Mouse (Mus musculus) heart, embryonic 14.5 days (tissue): ENCODE measurements around the gene Asic2. TPM values are rescaled to one million over a fixed set of nuclear protein-coding genes. Genes with fewer than 3 reads are reported as not detected.

Experiments
- ATAC-seq: fragments of 200-750 bp; cut with Nextera tagmentation; 2 replicates; pipeline ENCODE4 v1.8.0; 2017; ENCODE audit warnings: low read depth, moderate TSS enrichment; ENCODE audit not compliant: insufficient number of reproducible peaks, insufficient read depth, low FRiP score
- H3K27ac ChIP-seq, 2 experiments: fragments of 200-500 bp in 1 of 2; fragments of 300-500 bp in 1 of 2; sonication (generic) in 1 of 2; replicated peaks in 1 of 2; 2 replicates each; pipeline ENCODE4 v1.5.1; 2012 to 2014; ENCODE audit warnings: low read depth in 2 of 2, low read length in 2 of 2, control low read depth in 1 of 2, mild to moderate bottlenecking in 1 of 2, mixed read lengths in 1 of 2; ENCODE audit not compliant: control insufficient read depth in 1 of 2, insufficient read depth in 1 of 2
- H3K27me3 ChIP-seq: fragments of 300-500 bp; sonication (generic); 2 replicates; pipeline ENCODE4 v1.6.1; 2014; ENCODE audit warnings: mild to moderate bottlenecking, low read length, control low read depth; ENCODE audit not compliant: control insufficient read depth, insufficient read depth
- H3K36me3 ChIP-seq: fragments of 300-500 bp; sonication (generic); 2 replicates; pipeline ENCODE4 v1.6.1; 2014; ENCODE audit warnings: mild to moderate bottlenecking, control low read depth, low read length, mixed read lengths; ENCODE audit not compliant: control insufficient read depth, insufficient read depth
- H3K4me1 ChIP-seq, 2 experiments: fragments of 200-500 bp in 1 of 2; fragments of 300-500 bp in 1 of 2; sonication (generic) in 1 of 2; 2 replicates each; pipeline ENCODE4 v1.6.1; 2012 to 2014; ENCODE audit warnings: low read length in 2 of 2, control low read depth in 1 of 2, mixed read lengths in 1 of 2; ENCODE audit not compliant: control insufficient read depth in 2 of 2, insufficient read depth in 2 of 2
- H3K4me2 ChIP-seq: fragments of 300-500 bp; sonication (generic); 2 replicates; pipeline ENCODE4 v1.6.1; 2014; ENCODE audit warnings: mild to moderate bottlenecking, low read length
- H3K4me3 ChIP-seq, 2 experiments: fragments of 200-500 bp in 1 of 2; fragments of 300-500 bp in 1 of 2; sonication (generic) in 1 of 2; 2 replicates each; pipeline ENCODE4 v1.5.1; 2012 to 2014; ENCODE audit warnings: low read length in 2 of 2, mild to moderate bottlenecking in 2 of 2, control low read depth in 1 of 2, low read depth in 1 of 2, moderate library complexity in 1 of 2; ENCODE audit not compliant: control insufficient read depth in 1 of 2, insufficient read depth in 1 of 2
- H3K9ac ChIP-seq: fragments of 300-500 bp; sonication (generic); 2 replicates; pipeline ENCODE4 v1.6.1; 2014; ENCODE audit warnings: mild to moderate bottlenecking, low read length
- H3K9me3 ChIP-seq: fragments of 300-500 bp; sonication (generic); 2 replicates; pipeline ENCODE4 v1.6.1; 2016; ENCODE audit warnings: low read length, control low read depth; ENCODE audit not compliant: control insufficient read depth
- WGBS: fragments of 180-500 bp; shearing (Covaris S2); extraction: QIAGEN DNeasy Blood & Tissue Kit; methylation state at CpG from one replicate; pipeline ENCODE4 v1.1.7; 2014; 5-methylcytosine and 5-hydroxymethylcytosine counted together
- polyA plus RNA-seq: library from polyadenylated mRNA; unstranded; fragments of >200 nt; fragmentation: Nextera tagmentation; extraction: Ambion mirVana; gene quantifications from 2 replicates; pipeline ENCODE4 v1.2.1, GENCODE M21; 2014

The Asic2 gene
- polyA plus RNA-seq, 1 experiment from 2014 or later = not detected

DNA sequence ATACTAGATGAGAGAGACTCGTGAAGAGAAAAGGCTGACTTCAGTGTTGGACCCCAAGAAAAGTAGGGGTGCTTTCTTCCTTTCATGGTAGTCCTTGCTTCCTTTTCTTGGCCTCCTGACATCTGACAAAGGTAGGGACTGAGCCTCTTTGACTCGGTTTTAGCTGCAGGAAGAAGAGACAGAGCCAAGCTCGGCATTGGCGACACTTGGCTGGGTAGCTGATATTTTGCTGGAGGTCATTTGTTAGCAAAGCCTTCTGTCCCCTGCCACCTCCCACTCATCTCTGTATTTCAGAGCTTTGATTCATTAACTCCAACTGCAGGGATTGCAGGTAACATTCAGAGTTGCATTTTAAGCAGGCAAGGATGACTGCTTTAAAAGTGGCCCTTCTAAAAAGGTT, 762.8 kb downstream of the Asic2 start:
- Histone ChIP-seq H3K4me3 (no peak overlapping the region), H3K27me3 (no peaks in the 10 kb centered on the region), H3K4me2 (no peak overlapping the region), H3K9me3 (no peaks in the 10 kb centered on the region), H3K9ac (no peak overlapping the region), H3K27ac (no peak overlapping the region), H3K4me1 (no peaks in the 10 kb centered on the region), H3K36me3 (no peaks in the 10 kb centered on the region)
- ATAC-seq = no peak
- WGBS = 43% methylated on average over 4 of the region's 4 CpGs

DNA sequence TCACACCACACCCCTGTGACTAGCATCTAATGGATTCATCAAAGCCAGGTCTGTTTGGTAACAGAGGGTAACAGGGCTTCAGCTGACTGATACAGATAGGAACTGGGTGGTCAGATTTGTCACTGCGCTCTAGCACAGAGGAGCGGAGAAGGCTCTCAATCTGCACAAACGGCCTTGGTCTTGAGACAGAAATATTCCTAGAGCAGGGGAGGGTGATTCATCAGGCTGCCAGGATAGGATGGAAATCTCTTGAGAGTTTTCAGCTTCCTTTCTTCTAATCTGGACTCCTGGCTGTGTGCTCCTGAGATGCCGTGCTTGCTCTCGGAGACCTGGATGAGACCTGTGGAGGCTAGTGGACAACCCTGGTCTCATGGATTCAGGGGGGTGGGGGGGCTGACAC, 765.7 kb downstream of the Asic2 start:
- H3K4me2 ChIP-seq = no peak overlapping the region
- WGBS = 48% methylated on average over 5 of the region's 5 CpGs
- H3K27ac ChIP-seq = no peak overlapping the region
- ATAC-seq = no peak
- H3K27me3 ChIP-seq = no peaks in the 10 kb centered on the region
- no peaks in the 10 kb centered on the region for H3K36me3 ChIP-seq
- no peaks in the 10 kb centered on the region for H3K4me1 ChIP-seq
- H3K9ac ChIP-seq = no peak overlapping the region
- H3K9me3 ChIP-seq = no peaks in the 10 kb centered on the region
- no peak overlapping the region for H3K4me3 ChIP-seq

DNA sequence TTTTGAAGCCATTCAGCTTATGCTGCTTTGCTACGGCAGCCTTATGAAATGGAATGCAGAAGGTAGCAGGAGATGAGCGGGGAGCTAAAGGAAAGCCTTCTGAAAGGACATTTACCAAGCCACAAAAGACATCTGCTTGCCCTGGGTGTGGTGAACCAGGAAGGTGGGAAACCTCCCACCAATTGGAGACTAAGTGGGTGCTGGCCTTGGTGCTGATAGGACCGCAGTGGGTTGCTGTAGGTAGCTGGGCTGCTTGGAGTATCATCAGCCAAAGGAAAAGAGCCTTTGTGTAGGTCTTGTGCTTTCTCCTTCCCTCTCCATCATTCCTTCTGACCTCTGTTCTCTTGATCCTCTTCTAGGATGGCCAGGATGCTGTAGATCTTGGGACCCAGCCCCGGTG, 774.4 kb downstream of the Asic2 start:
- Histone ChIP-seq H3K4me1 (no peaks in the 10 kb centered on the region), H3K27ac (no peak overlapping the region), H3K4me3 (no peak overlapping the region), H3K27me3 (no peaks in the 10 kb centered on the region), H3K4me2 (no peak overlapping the region), H3K36me3 (no peaks in the 10 kb centered on the region), H3K9ac (no peak overlapping the region), H3K9me3 (no peaks in the 10 kb centered on the region)
- ATAC-seq = no peak
- 47% methylated on average over 4 of the region's 4 CpGs for WGBS

DNA sequence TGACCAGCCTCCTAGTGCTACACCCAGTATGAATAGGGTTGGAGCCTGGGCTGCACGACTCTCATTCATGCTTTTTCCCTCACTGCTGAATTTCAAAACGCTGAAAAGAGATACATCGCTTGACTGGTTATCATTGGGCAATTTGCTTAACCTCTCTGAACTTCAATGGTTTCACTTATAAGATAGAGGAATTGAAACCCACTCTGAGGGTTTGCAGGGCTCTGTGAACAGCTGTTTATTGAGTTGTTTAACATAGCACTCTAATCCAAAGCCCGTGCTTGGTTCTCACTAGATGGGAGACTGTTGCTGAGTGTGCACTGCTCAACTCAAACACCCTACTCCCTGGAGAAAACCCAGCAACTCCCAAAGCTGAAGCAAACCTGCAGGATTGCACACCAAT, 776.1 kb downstream of the Asic2 start:
- Histone ChIP-seq H3K36me3 (no peaks in the 10 kb centered on the region), H3K9me3 (no peaks in the 10 kb centered on the region), H3K4me1 (no peaks in the 10 kb centered on the region), H3K4me2 (no peak overlapping the region), H3K27ac (no peak overlapping the region), H3K27me3 (no peaks in the 10 kb centered on the region), H3K9ac (no peak overlapping the region), H3K4me3 (no peak overlapping the region)
- 73% methylated on average over 4 of the region's 4 CpGs for WGBS
- no peak for ATAC-seq

DNA sequence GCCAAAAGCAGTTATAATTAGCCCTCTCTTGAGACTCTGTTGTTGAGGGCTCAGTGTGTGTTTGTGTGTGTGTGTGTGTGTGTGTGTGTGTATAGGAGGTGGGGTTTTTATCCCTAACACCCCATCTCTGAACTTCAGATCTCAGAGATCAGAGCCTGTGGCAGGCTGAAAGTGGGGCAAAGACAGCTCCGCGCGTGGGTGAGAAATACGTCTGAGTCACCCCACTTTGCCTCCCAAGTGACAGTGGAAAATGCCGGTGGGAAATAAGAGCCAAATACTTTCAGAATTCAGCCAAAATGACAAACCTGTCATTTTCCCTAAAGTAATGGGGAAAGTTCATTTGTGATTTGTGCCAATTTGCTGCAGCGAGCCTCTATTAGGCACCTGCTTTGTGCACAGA, 779.2 kb downstream of the Asic2 start:
- Histone ChIP-seq H3K27me3 (no peaks in the 10 kb centered on the region), H3K4me2 (no peak overlapping the region), H3K27ac (no peak overlapping the region), H3K36me3 (no peaks in the 10 kb centered on the region), H3K4me3 (no peak overlapping the region), H3K9me3 (no peaks in the 10 kb centered on the region), H3K9ac (no peak overlapping the region), H3K4me1 (no peaks in the 10 kb centered on the region)
- ATAC-seq = no peak
- 88% methylated on average over 6 of the region's 6 CpGs for WGBS

DNA sequence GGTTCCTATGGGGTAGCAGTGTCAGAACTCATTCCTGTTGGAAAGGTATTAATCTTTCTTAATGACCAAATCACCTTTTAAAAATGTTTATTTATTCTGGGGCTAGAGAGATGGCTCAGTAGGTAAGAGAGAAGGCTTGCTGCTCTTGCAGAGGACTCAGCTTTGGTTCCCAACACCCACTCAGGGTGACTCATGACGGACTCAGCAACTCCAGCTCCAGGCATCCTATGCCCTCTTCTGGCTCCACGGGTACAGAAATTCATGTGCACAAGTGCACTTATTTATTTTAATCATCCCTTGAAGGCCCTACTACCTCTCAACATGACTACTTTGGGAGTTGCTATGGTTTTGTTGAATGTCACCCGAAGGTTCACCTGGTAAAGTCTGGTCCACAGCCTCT, 780.4 kb downstream of the Asic2 start:
- Histone ChIP-seq H3K9ac (no peak overlapping the region), H3K27me3 (no peaks in the 10 kb centered on the region), H3K36me3 (no peaks in the 10 kb centered on the region), H3K4me2 (no peak overlapping the region), H3K4me1 (no peaks in the 10 kb centered on the region), H3K9me3 (no peaks in the 10 kb centered on the region), H3K27ac (no peak overlapping the region), H3K4me3 (no peak overlapping the region)
- 73% methylated on average over 3 of the region's 3 CpGs for WGBS
- no peak for ATAC-seq

DNA sequence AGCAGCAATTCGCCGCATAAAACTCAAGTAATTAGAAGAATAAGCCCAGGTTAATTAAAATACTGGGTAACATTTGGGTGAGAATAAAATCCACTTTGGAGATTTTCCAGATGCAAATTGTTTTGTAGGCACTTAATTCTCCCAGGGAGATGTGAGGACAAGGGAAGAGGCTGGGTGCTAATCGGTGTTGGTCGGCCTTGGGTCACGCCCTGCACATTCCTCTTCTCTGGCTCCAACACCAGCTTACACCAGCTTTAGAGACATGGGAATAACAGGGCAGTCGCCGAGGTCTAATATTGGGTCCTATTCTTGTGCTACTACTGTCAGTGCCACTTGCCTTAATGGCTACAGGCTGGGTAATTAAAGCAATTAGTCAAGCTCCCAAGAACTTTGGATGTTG, 783.5 kb downstream of the Asic2 start:
- no peaks in the 10 kb centered on the region for H3K4me1 ChIP-seq
- no peaks in the 10 kb centered on the region for H3K36me3 ChIP-seq
- H3K4me3 ChIP-seq = no peak overlapping the region
- H3K4me2 ChIP-seq = no peak overlapping the region
- H3K27ac ChIP-seq = no peak overlapping the region
- H3K9ac ChIP-seq = no peak overlapping the region
- ATAC-seq = no peak
- H3K27me3 ChIP-seq = no peaks in the 10 kb centered on the region
- WGBS = 69% methylated on average over 7 of the region's 7 CpGs
- H3K9me3 ChIP-seq = no peaks in the 10 kb centered on the region

DNA sequence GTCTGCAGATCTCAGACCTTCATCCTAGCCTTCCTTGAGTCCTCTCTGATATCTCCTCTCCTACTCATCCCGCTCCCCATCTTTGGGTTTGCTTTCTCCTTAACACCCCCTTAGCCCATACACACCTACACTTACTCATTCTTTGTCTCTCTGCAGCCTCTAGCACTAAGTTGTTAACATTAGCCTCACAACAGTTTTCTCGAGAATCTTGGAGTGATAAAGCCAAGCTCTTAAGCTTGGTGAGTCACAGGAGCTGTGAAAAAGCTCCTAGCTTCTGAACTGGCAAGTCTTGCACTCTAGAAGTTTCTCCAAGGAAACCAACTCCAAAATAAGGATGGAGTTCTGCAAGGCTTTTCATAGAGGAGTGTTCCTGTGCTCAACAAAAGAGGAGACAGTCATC, 803.4 kb downstream of the Asic2 start:
- Histone ChIP-seq H3K27ac (no peak overlapping the region), H3K4me2 (no peak overlapping the region), H3K9ac (no peak overlapping the region), H3K27me3 (no peaks in the 10 kb centered on the region; the same call in 1 of the 2 replicates), H3K4me1 (no peaks in the 10 kb centered on the region), H3K9me3 (0 out of 2 replicates have a peak, but pooled peaks cover 8% of the 10 kb centered on the region), H3K36me3 (no peaks in the 10 kb centered on the region), H3K4me3 (no peak overlapping the region)
- no peak for ATAC-seq
- WGBS = 64% methylated on average over 2 of the region's 2 CpGs
